Mouse (Mus musculus): ENCODE data around the gene Sptbn2. TPM values are rescaled to one million over a fixed set of nuclear protein-coding genes. Genes with fewer than 3 reads are reported as not detected.

The Sptbn2 gene
- 1.8 and 2.3 TPM in 2 replicates for polyA plus RNA-seq (2012; rRNA removed)

DNA sequence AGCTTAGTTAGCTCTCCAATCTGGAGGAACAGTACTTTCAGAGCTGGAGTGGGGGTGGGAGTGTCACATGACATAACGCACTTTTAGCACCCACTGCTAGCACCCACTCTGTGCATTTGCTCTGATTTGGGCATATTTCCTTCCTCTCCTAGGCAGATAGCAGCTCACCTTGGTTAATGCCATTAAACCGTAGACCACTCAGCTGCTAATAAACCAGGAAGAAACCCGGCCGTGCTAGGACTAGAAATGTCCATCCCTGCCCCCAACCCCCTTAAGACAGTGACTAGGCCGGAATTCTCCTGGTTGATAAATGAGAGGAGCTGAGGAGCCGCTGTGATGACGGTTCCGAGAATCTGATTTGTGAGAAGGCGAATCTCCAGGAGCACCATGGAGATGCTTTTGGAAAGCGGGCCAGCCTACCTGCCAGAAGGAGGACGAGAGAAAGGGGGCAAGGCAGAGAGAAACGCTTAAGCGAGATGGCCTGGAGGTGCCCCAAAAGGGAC, at the start of gene Sptbn2:
Gene Sptbn2, plus strand, starts transcription at position 70 of the 503 bp plus-strand sequence.

DNA sequence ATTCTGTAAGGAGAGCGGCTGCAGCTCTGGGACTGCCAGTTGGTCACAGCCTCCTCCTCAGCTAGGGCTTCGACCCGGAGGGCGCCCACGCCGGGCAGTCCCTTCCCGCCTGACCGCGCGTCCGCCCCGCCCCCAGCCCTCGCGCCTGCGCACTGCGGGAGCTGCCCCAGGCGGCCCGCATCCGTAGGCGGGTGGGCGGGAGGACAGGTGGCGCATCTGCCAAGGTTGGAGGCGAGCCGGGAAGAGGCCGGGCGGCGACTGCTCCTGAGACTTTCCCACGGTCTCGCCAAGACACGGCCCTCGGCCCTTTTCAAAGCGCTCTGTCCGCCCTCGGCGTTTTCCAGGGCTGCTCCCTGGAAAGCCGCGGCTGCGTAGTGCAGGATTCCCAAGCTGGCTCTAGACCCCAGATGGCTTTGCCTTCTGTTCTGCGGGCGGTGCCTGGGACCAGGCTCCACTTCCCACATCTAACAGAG, 12.7 kb upstream of the Sptbn2 start, which contains the start of gene Gm960:
Gene Gm960, minus strand, starts transcription at position 464 of the 473 bp plus-strand sequence.

DNA sequence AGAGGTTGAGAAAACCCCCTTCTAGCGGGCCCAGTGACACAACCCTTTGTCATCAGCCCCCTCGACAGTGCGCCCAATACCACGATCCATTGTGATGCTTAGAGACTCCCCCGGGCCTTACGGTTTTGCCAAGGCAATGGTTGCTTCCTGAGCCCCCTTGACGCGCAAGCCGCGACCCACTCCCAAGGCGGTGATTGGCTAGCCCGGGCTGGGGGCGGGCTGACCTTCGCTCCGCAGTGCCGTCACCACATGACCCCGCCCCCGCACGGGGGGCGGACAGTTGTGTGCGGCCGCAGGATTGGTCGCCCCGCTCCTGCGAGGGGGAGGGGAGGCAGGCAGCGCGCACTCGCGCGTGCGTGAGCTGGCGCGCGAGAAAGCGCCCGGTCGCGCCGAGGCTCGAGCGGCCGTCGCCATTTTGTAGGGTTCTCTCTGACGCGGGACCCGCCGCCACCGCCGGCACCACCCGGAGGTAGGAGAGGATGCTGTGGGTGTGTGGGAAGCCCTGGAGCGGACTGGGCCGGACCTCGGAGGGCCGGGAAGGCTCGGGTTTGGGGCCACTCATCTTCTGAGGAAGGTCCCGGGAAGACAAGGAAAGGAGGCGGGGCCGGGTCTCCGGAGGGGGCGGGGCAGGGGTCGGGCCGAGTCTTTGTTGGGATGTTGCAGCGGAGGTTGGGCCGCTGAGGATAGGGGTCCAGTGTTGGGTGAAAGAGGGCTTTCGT, 45.4 kb downstream of the Sptbn2 start, which contains the start of gene Rbm4b:
Gene Rbm4b, plus strand, starts transcription at position 305 of the 719 bp plus-strand sequence.

DNA sequence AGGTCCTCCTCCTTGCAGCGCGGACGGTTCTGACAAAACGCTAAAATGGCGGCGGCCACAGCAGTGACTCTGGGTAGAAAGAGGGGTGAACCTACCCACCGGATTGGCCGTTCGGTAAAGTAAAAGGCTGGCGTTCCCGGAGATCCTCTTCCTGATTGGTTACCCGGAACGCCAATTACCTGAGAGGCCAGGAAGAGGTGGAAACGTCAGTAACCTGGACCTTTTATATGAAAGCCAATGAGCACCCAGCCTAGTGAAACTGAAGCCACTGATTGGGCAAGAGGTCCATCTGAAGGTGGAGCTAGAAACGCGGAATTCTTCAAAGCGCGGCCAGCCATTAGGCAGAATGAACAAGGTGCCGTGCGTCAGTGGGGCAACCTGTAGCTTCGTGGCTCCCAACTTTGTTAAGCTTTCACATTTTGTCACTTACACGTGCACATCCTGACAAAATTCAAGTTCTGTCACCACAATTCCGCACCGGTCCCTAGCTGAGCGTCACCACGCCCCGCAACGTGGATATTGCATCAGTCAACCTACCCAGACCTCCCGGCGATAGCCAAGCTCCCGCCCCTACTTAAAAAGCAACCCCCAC, 83.0 kb downstream of the Sptbn2 start, which contains the start of gene Rbm4:
Gene Rbm4, minus strand, starts transcription at position 71 of the 592 bp plus-strand sequence.

Other genes starting within 250 kb of the Sptbn2 start
- gene Syt12, start 233.7 kb upstream of the Sptbn2 start, polyA plus RNA-seq (2012; rRNA removed) = 17.7 and 27.0 TPM in 2 replicates
- gene 2010003K11Rik, start 212.6 kb upstream of the Sptbn2 start, polyA plus RNA-seq (2012; rRNA removed) = 1.5 and 2.1 TPM in 2 replicates
- gene Pcx, start 200.7 kb upstream of the Sptbn2 start, polyA plus RNA-seq (2012; rRNA removed) = 105 and 130 TPM in 2 replicates
- 90.2 and 96.9 TPM in 2 replicates for gene Lrfn4, start 95.5 kb upstream of the Sptbn2 start, polyA plus RNA-seq (2012; rRNA removed)
- 174 TPM in 2 replicates for gene Rce1, start 85.5 kb upstream of the Sptbn2 start, polyA plus RNA-seq (2012; rRNA removed)
- 0.83 and 0.86 TPM in 2 replicates for gene Gm960, start 12.5 kb upstream of the Sptbn2 start, polyA plus RNA-seq (2012; rRNA removed)
- 14.7 and 16.6 TPM in 2 replicates for gene Rbm4b, start 45.3 kb downstream of the Sptbn2 start, polyA plus RNA-seq (2012; rRNA removed)
- gene Rbm4, start 82.7 kb downstream of the Sptbn2 start, polyA plus RNA-seq (2012; rRNA removed) = 45.2 and 82.8 TPM in 2 replicates
- gene Gm21992, start 100.4 kb downstream of the Sptbn2 start, polyA plus RNA-seq (2012; rRNA removed) = 22.3 and 49.8 TPM in 2 replicates
- 124 and 130 TPM in 2 replicates for gene Rbm14, start 100.5 kb downstream of the Sptbn2 start, polyA plus RNA-seq (2012; rRNA removed)
- gene Ccs, start 128.2 kb downstream of the Sptbn2 start, polyA plus RNA-seq (2012; rRNA removed) = 48.6 and 71.6 TPM in 2 replicates
- gene Ccdc87, start 128.2 kb downstream of the Sptbn2 start, polyA plus RNA-seq (2012; rRNA removed) = 0.29 and 0.47 TPM in 2 replicates
- 443 and 448 TPM in 2 replicates for gene Ctsf, start 144.0 kb downstream of the Sptbn2 start, polyA plus RNA-seq (2012; rRNA removed)
- gene Actn3, start 166.7 kb downstream of the Sptbn2 start, polyA plus RNA-seq (2012; rRNA removed) = 3.2 and 3.8 TPM in 2 replicates
- gene Zdhhc24, start 167.5 kb downstream of the Sptbn2 start, polyA plus RNA-seq (2012; rRNA removed) = 50.8 and 63.0 TPM in 2 replicates
- gene Bbs1, start 195.5 kb downstream of the Sptbn2 start, polyA plus RNA-seq (2012; rRNA removed) = 9.8 and 13.1 TPM in 2 replicates
- 158 and 220 TPM in 2 replicates for gene Dpp3, start 217.1 kb downstream of the Sptbn2 start, polyA plus RNA-seq (2012; rRNA removed)
- 12.9 and 17.8 TPM in 2 replicates for gene Peli3, start 232.0 kb downstream of the Sptbn2 start, polyA plus RNA-seq (2012; rRNA removed)